Mouse (Mus musculus) gastrocnemius, postnatal 10 days (tissue): Measurements from ENCODE around the gene Ptpn1. TPM values are rescaled to one million over a fixed set of nuclear protein-coding genes. Genes with fewer than 3 reads are reported as not detected.

Source experiments
- DNase-seq: peaks from one replicate; pipeline ENCODE4 v3.0.0; 2021; ENCODE audit warnings: mixed read lengths
- total RNA-seq, 2 experiments: library from RNA; stranded (reverse); gene quantifications; 2 replicates each; pipeline ENCODE4 v1.2.3; 2021

Gene Ptpn1
- total RNA-seq, 2 experiments from 2014 or later = 16.4 to 22.7 TPM

- DNase-seq = peak; percentile 88
Measured at GRCm38 (mm10) chr2:168009936-168010668, 78.2 kb downstream of the Ptpn1 start, which contains the start of gene Ripor3. Gene Ripor3, minus strand, starts transcription at chr2:168010618.

- no peak for DNase-seq
Measured at GRCm38 (mm10) chr2:168010893-168011292, 79.0 kb downstream of the Ptpn1 start.

- DNase-seq = peak; percentile 87
Measured at GRCm38 (mm10) chr2:168016951-168017391, 85.1 kb downstream of the Ptpn1 start.

GRCm38 (mm10) chr2:168019201-168019715 lies 87.4 kb downstream of the Ptpn1 start:
- peak; percentile 77 for DNase-seq

- DNase-seq = no peak
Measured at GRCm38 (mm10) chr2:168023763-168024402, 92.0 kb downstream of the Ptpn1 start.

GRCm38 (mm10) chr2:168025174-168025573 lies 93.3 kb downstream of the Ptpn1 start:
- peak; percentile 62 for DNase-seq

GRCm38 (mm10) chr2:168025882-168026281 lies 94.0 kb downstream of the Ptpn1 start:
- no peak for DNase-seq

- DNase-seq = no peak
Measured at GRCm38 (mm10) chr2:168026467-168026866, 94.6 kb downstream of the Ptpn1 start.

GRCm38 (mm10) chr2:168028376-168028775 lies 96.5 kb downstream of the Ptpn1 start:
- no peak for DNase-seq

Other genes with a start within 250 kb of the Ptpn1 start
- 10 to 100 TPM; 28.0 to 64.3 TPM for gene Cebpb, start 243.1 kb upstream of the Ptpn1 start, total RNA-seq
- 10 to 100 TPM; 20.4 to 22.6 TPM for gene Tmem189, start 242.2 kb upstream of the Ptpn1 start, total RNA-seq
- gene Ripor3, start 78.6 kb downstream of the Ptpn1 start, total RNA-seq = 1 to 10 TPM; 3.5 to 5.8 TPM
- gene Pard6b, start 148.9 kb downstream of the Ptpn1 start, total RNA-seq = under 1 TPM; 0.85 to 0.93 TPM